Mouse (Mus musculus): ENCODE results near the gene Isoc2b. TPM values are rescaled to one million over a fixed set of nuclear protein-coding genes. Genes with fewer than 3 reads are reported as not detected.

Gene Isoc2b
- polyA plus RNA-seq, 1 experiment, result 13.0 TPM

DNA sequence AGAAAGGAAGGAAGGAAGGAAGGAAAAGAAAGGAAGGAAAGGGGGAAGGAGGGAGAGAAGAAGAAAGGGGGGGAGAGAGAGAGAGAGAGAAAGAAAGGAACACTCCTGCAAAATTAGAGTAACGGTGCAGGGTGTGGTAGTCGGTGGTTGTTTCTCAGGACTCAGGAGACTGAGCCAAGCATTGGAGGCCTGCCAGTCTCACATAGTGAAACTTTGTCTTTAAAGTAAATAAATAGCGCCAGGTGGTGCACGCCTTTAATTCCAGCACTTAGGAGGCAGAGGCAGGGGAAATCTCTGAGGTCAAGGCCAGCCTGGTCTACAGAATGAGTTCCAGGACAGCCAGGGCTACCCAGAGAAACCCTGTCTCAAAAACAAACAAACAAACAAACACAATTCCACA is 16.6 kb upstream of the Isoc2b start:
- TF ChIP-seq GATA1 (IDR thresholded peaks at IDR 0.05; ENCODE audit: low read length), result no peak

DNA sequence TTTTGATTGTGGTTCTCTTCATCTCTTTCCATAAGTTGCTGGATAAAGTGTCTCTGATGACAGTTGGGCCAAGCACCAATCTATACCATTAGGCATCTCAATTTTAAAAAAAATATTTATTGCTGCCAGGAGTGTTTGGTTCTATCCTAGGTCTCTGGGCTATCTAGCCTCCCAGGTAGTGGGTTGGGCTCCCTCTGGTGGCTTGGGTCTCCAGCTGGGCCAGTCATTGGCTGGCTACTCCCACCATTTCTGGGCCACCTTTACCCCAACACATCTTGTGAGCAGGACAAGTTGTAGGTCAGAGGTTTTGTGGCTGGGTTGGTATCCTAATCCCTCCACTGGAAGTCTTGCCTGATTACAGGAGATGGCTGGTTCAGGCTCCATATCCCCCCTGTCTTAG is 8.1 kb upstream of the Isoc2b start:
- no peak for TF ChIP-seq GATA1 (IDR thresholded peaks at IDR 0.05; ENCODE audit: low read length)

DNA sequence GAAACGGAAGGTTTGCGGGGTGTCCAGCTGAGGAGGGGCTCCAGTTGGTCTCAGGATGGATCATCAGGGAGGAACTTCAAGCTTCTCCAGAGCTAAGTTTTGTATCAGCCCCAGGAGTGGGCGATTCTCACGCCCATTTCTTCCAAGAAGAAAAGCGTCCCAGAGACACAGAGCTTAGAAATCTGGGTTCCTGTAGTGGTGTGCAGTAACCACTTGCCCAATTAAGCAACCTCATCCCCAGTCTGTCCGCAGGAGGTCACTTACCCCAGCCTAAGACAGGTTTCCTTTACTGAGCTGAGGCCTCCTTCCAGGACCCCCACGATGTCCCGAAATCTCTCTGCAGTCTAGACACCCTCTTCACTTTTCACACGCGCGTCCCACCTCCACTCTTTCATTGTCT is 7.2 kb upstream of the Isoc2b start:
- no peak for TF ChIP-seq GATA1 (IDR thresholded peaks at IDR 0.05; ENCODE audit: low read length)

DNA sequence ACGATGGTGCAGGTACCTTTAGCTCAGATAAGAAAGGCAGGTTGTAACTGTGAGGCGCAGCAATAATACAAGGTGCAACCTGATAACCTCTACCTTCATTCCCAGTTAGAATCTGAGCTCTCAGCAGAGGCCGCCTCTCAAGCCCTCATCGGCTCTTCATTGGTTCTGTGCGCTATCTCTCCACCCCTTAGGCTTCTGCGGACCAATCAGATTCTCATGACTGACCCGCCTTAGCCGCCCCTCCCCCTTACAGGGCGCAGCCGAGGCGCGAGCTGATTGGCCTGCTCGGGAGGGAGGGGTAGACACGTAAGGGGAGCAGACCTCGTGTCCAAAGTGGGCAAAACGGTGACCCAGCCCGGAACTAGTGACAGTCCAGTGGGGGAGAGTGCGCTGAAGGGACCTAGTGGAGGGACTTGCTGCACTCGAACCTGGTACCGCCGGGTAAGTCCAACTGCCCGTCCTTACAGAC is 6.7 kb upstream of the Isoc2b start, which contains the start of gene Isoc2a:
Gene Isoc2a, plus strand, starts transcription at position 401 of the 469 bp plus-strand sequence.
- TF ChIP-seq GATA1 (IDR thresholded peaks at IDR 0.05; ENCODE audit: low read length), result no peak

DNA sequence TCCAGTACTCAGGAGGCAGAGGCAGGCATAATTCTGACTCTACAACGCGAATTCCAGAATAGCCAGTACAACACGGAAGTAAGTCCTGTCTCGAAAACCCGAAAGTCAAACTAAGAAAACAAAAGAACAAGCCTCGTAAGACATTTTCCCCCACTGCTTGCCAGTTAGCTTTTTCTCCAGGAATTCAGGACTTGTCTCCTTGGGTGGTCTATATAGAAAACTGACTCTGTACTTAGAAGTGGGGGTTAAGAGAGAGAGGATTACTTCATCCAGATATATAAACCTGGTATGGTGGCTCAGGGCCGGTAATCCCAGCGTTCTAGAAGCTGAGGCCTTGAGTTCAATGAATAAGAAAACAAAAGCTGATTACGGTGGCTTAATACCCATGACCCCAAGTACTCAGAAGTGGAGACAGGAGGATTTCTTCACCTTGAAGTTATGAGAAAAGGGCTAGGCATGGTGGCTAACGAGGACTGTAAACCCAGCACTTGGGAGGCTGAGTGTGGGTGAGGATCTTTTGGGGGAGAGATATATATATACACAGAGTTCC is 3.4 kb downstream of the Isoc2b start:
- TF ChIP-seq GATA1 (IDR thresholded peaks at IDR 0.05; ENCODE audit: low read length), result no peak

DNA sequence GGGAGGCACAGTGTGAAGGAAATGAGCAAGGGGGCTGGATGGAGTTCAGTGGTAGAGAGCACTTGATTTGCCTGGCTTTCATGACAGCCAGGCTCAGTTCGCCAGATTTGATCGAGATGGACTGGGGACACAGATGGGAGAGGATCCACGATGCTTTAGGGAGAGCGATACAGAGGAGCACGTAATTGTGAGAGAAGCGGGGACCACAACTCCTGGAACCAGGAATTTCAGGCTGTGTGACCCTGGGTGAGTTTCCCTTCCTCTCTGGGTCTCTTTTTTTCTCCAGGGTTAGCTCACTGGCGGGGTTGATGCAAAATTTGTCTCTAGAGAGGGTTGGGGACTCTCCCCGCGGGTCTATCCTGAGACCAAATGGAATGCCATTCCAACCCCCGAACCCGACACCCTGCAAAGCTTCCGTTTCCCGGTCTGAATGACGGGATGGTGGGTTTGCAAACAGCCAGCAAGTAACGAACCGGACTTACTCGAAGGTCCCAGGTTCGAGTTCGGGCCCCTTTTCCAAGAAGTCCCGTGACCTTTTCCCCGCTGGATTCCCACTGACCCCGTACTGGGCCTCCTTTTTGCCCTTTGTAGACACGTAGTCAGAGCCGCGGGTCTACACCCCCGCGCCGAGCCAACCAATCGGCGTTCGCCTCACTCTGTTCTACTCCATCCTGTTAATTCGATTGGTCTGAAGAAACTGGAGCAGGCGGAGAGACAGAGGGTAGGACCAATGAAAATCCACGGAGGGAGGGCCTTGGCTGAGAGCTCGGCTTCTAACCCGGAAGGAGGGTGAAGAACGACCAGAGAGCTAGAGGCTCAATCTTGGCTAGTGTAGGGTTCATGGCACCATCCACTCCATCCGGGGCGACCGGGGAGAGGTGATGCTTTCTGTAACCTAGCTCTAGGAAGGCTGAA is 4.2 kb downstream of the Isoc2b start:
- TF ChIP-seq GATA1 (IDR thresholded peaks at IDR 0.05; ENCODE audit: low read length), result no peak

DNA sequence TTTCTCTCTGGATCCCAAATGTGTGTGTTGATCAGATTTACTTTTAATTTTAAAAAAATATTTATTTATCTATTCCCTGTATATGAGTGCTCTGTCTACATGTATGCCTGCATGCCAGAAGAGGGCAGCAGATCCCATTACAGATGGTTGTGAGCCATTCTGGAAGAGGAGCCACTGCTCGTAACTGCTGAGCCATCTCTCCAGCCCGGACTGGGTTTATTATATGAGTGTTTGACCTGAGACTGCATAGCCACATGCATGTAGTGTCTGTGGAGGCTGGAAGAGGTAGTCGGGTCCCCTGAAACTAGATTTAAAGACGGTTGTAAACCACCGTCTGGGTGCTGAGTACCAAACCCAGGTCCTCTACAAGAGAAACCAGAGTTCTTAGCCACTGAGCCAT is 5.0 kb downstream of the Isoc2b start:
- no peak for TF ChIP-seq GATA1 (IDR thresholded peaks at IDR 0.05; ENCODE audit: low read length)

DNA sequence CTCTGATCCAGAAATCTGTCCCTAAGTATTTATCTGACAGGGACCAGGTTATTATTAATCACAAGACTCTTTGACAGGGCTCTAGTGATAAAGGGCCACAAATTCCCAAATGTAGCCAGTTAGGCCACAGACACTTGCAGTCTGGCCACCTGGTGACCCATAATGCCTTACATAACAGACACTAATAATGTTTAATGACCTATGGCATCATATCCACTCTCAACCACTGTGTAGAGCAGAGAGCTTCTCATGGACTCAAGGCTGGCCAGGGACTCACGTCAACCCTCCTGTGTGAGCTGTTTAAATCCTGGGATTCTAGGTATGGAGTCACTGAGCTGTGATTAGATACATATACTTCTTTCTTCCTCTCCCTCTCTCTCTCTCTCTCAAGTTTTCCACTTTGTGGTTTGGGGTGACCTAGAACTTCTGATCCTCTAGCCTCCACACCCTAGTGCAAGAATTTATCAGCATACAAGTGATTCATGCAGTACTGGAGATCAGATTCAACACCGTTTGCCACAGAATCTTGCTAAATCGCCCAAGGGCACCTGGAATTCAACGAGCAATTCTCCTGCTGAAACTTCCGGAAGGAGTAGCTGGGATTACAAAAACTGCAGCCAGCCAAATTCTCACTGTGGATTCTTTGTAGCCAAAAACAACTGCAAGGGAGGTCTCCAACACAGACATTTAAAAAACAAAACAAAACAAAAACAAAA is 5.8 kb downstream of the Isoc2b start:
- TF ChIP-seq GATA1 (IDR thresholded peaks at IDR 0.05; ENCODE audit: low read length), result no peak

DNA sequence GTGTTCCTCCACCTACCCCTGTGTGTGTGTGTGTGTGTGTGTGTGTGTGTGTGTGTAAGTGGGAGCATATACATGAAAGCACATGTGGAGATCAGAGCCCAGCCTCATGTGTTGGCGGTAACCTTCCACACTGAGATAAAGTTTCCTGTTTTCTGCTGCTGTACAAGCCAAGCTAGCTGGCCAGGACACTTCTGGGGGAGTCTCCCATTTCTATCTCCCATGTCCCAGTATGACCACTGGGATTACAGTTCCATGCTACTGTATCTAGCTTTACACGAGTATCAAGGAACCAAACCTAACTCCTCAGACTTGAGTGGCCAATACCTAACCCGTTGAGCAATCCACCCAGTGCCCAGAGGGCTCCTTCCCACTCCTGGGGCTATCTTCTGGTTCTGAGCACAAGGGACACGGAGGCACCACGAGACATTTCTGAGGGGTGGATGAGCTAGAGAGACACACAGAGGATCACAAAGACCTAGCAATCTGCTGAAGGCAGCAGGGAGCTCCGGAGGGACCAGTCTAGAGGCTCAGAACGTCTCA is 6.4 kb downstream of the Isoc2b start:
- no peak for TF ChIP-seq GATA1 (IDR thresholded peaks at IDR 0.05; ENCODE audit: low read length)

DNA sequence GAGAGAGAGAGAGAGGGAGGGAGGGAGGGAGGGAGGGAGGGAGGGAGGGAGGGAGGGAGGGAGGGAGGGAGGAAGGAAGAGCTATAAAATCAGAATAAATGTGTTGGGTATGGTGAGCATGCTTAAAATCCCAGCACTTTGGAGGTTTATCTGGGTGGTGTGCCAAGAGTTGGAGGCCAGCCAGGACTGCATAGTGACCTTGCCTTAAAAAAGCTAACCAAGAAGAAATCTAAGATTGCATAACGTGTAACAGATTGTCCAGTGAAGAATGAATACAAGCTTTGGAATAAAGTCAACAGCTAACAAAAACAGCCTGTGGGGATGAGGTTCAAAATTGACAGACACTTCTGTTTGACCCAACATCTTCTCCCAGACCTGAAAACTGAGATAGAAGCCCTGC is 7.0 kb downstream of the Isoc2b start:
- TF ChIP-seq GATA1 (IDR thresholded peaks at IDR 0.05; ENCODE audit: low read length), result no peak

DNA sequence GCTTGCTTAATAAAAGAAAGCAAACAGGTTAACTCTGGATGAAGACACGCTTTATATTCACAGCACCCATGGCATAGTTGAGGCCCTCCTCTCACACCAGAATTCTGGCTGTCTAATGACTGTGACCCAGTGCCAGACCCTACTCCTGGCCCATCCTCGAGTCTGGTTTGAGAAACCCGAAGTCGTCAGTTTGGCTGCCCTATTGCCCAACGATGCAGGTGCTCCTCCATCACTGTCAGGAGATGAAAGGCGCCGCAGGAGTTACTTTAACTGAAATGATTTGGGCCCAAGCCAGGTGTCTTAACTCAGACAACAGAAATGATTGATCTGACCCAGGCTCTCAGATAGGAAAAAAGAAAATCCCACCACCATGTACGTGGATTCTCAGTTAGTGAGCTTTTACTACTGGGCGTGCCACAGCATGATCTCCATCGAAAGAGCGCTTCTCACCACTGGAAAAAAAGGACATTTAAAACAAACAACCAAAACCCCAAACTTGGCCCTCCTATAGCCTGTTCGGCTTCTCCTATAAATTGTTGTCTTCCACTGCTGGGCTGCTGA is 10.6 kb downstream of the Isoc2b start:
- TF ChIP-seq GATA1 (IDR thresholded peaks at IDR 0.05; ENCODE audit: low read length), result no peak

DNA sequence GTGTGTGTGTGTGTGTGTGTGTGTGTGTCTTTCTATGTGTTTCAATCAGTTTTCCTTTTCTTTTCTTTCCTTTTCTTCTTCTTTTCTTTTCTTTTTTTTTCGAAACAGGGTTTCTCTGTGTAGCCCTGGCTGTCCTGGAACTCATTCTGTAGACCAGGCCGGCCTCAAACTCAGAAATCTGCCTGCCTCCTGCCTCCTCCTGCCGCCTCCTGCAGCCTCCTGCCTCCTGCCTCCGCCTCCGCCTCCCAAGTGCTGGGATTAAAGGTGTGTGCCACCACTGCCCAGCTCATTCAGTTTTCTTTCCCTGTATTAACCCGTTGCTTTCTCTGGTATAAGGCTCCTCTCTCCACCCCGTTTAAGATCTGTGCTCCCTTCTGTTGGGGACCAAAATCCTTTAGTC is 12.7 kb downstream of the Isoc2b start:
- TF ChIP-seq GATA1 (IDR thresholded peaks at IDR 0.05; ENCODE audit: low read length), result no peak

DNA sequence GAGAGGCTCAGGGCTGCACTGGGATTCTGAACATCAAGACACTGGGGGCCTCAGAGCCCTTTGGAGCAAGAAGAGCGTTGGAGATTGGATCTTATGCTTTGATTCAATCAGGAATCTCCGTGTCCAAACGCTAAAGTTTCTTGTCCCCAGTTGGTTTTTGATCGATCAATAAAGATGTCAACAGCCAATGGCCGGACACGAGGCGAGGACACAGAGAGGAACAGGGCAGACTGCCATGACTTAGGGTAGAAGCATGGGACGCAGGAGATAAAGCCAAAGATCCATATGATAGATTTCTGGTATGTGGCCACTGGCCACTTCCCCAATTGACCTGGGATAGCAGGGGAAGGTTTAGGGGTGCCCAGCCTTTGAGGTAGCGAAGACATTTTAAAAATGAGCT is 13.6 kb downstream of the Isoc2b start:
- no peak for TF ChIP-seq GATA1 (IDR thresholded peaks at IDR 0.05; ENCODE audit: low read length)

DNA sequence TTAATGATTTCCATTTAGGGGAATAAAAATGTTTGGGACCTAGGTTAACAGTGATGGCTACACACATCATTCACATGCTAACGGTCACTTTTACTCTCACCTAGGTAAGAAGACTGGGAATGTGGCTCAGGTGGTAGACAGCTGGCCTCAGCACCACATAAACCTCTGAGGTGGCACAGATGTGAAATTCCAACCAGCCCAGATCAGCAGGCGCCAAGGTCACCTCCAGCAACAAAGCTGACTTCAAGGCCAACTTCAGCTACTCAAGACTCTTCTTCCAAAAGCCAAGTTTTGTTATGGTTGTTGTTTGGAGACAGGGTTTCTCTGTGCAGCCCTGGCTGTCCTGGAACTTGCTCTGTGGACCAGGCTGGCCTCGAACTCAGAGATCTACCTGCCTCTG is 16.4 kb downstream of the Isoc2b start:
- TF ChIP-seq GATA1 (IDR thresholded peaks at IDR 0.05; ENCODE audit: low read length), result no peak

DNA sequence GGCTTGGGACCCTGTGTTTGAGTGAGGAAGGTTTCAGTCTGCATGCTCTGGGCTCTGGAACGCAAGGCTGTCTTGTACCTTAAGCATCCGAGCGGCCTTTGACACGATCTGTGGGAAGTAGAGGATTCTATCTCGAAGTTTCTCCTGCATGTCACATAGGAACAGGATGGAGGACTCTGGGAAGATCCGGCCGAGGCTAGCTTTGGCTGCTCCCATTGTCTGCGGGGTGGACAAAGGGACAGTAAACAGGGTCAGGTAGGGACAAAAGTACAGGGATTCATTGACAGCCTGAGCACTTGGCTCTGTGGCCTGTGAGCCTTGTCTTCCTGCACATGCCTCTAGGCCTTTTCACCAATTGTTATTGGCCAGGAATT is 18.8 kb downstream of the Isoc2b start:
- TF ChIP-seq GATA1 (IDR thresholded peaks at IDR 0.05; ENCODE audit: low read length), result no peak

Measured in G1E-ER4 (cell line).